Mouse (Mus musculus) neural tube, embryonic 15.5 days (tissue): Measurements from ENCODE around the gene Hoxd10. TPM values are rescaled to one million over a fixed set of nuclear protein-coding genes. Genes with fewer than 3 reads are reported as not detected.

ENCODE experiments used
- ATAC-seq: fragments of 200-750 bp; cut with Nextera tagmentation; 2 replicates; pipeline ENCODE4 v1.8.0; 2017; ENCODE audit warnings: mild to moderate bottlenecking, moderate TSS enrichment, moderate library complexity; ENCODE audit not compliant: low FRiP score
- H3K27ac ChIP-seq: fragments of 300-500 bp; sonication (generic); replicated peaks from 2 replicates; pipeline ENCODE4 v1.5.1; 2015; ENCODE audit warnings: mild to moderate bottlenecking, inconsistent platforms
- H3K27me3 ChIP-seq: fragments of 300-500 bp; sonication (generic); replicated peaks from 2 replicates; pipeline ENCODE4 v1.6.1; 2015; ENCODE audit warnings: inconsistent platforms
- H3K36me3 ChIP-seq: fragments of 300-500 bp; sonication (generic); 2 replicates; pipeline ENCODE4 v1.6.1; 2015; ENCODE audit warnings: inconsistent platforms
- H3K4me1 ChIP-seq: fragments of 300-500 bp; sonication (generic); 2 replicates; pipeline ENCODE4 v1.6.1; 2015; ENCODE audit warnings: inconsistent platforms
- H3K4me2 ChIP-seq: fragments of 300-500 bp; sonication (generic); 2 replicates; pipeline ENCODE4 v1.6.1; 2015; ENCODE audit warnings: inconsistent platforms, mild to moderate bottlenecking, moderate library complexity
- H3K4me3 ChIP-seq: fragments of 300-500 bp; sonication (generic); replicated peaks from 2 replicates; pipeline ENCODE4 v1.5.1; 2015; ENCODE audit warnings: mild to moderate bottlenecking, inconsistent platforms
- H3K9ac ChIP-seq: fragments of 300-500 bp; sonication (generic); replicated peaks from 2 replicates; pipeline ENCODE4 v1.6.1; 2015; ENCODE audit warnings: mild to moderate bottlenecking, inconsistent platforms
- H3K9me3 ChIP-seq: fragments of 300-500 bp; sonication (generic); replicated peaks from 2 replicates; pipeline ENCODE4 v1.6.1; 2016; ENCODE audit warnings: inconsistent platforms
- WGBS: fragments of 180-500 bp; shearing (Covaris S2); methylation state at CpG from one replicate; pipeline ENCODE4 v1.1.7; 2015; ENCODE audit warnings: mixed read lengths; 5-methylcytosine and 5-hydroxymethylcytosine counted together
- polyA plus RNA-seq: library from polyadenylated mRNA; unstranded; fragments of >200 nt; fragmentation: Nextera tagmentation; extraction: Ambion mirVana; gene quantifications from 2 replicates; pipeline ENCODE4 v1.2.1, GENCODE M21; 2015

The Hoxd10 gene
- polyA plus RNA-seq, 1 experiment from 2014 or later = 61.8 TPM

GRCm38 (mm10) chr2:74677106-74677505, 14.6 kb upstream of the Hoxd10 start:
- WGBS = 21% methylated on average over 2 of the region's 2 CpGs
- no peaks in the 10 kb centered on the region for H3K9me3 ChIP-seq
- no peak overlapping the region for H3K9ac ChIP-seq
- H3K4me1 ChIP-seq = peaks cover 21% of the 10 kb centered on the region
- no peak overlapping the region for H3K27ac ChIP-seq
- no peak overlapping the region for H3K4me3 ChIP-seq
- H3K36me3 ChIP-seq = no peaks in the 10 kb centered on the region
- H3K27me3 ChIP-seq = peaks cover 99% of the 10 kb centered on the region
- H3K4me2 ChIP-seq = no peak overlapping the region
- ATAC-seq = no peak

DNA sequence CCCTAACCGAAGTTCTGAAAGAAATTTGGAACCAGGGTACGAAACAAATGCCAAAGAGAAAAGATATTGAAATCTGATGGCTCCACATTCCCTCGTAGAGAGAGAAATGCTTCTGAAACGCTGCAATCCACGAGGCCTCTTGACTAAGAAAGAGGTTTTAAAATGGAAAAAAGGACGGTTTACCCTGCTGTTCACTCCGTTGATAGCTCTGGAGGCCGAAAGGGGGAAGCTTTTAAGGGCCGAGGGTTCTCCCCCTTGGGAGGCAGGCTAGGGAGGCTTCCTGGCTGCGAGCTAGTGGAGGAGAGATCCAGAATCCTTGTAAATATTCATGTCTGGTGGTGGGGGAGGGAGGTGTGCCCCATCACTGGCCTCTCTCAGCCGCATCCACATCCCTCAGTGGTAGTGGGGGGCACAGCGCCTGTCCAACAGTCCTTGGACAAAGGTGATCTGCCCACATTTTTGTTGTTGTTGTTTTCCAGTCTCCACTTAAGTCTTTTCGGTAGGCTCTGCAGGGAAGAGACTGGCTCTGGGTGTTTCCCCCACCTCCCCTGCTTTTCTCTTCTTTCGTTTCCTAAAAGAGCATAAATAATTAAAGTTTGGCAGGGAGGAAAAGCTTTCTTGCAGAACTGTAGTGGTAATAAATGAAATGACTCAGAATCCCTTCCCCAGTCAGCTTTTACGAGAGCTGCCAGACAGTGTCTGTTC, 12.7 kb upstream of the Hoxd10 start, which contains the start of gene Hoxd11:
TSS of gene Hoxd11 (plus strand) at position 667 of the 705 bp plus-strand sequence.
- H3K4me2 ChIP-seq = peak within 1 kb of the TSS; percentile 53
- WGBS = 3% methylated on average over 15 of the region's 15 CpGs
- H3K27me3 ChIP-seq = peaks cover 88% of the 10 kb centered on the region
- no peaks in the 10 kb centered on the region for H3K9me3 ChIP-seq
- peak within 1 kb of the TSS; percentile 81 for H3K27ac ChIP-seq
- H3K9ac ChIP-seq = peak within 1 kb of the TSS; percentile 15; the same call in 1 of the 2 replicates
- H3K4me1 ChIP-seq = peaks cover 21% of the 10 kb centered on the region
- H3K4me3 ChIP-seq = peak within 1 kb of the TSS; percentile 46
- no peaks in the 10 kb centered on the region for H3K36me3 ChIP-seq
- no peak for ATAC-seq

GRCm38 (mm10) chr2:74679596-74679971, 12.1 kb upstream of the Hoxd10 start:
- H3K4me2 ChIP-seq = peak overlapping the region; percentile 53
- ATAC-seq = no peak
- no peaks in the 10 kb centered on the region for H3K36me3 ChIP-seq
- peaks cover 88% of the 10 kb centered on the region for H3K27me3 ChIP-seq
- H3K9ac ChIP-seq = 0 out of 2 replicates have a peak overlapping the region, but pooled peaks have one; percentile 15
- H3K4me1 ChIP-seq = peaks cover 21% of the 10 kb centered on the region
- WGBS = 1% methylated on average over 26 of the region's 26 CpGs
- H3K9me3 ChIP-seq = no peaks in the 10 kb centered on the region
- peak overlapping the region; percentile 81 for H3K27ac ChIP-seq
- H3K4me3 ChIP-seq = peak overlapping the region; percentile 46

GRCm38 (mm10) chr2:74679980-74680379, 11.7 kb upstream of the Hoxd10 start:
- H3K27ac ChIP-seq = peak overlapping the region; percentile 81
- H3K36me3 ChIP-seq = no peaks in the 10 kb centered on the region
- peak overlapping the region; percentile 46 for H3K4me3 ChIP-seq
- under 1% methylated on average over 23 of the region's 23 CpGs for WGBS
- peak overlapping the region; percentile 53 for H3K4me2 ChIP-seq
- no peaks in the 10 kb centered on the region for H3K9me3 ChIP-seq
- H3K27me3 ChIP-seq = peaks cover 87% of the 10 kb centered on the region
- no peak for ATAC-seq
- H3K4me1 ChIP-seq = peaks cover 21% of the 10 kb centered on the region
- H3K9ac ChIP-seq = 0 out of 2 replicates have a peak overlapping the region, but pooled peaks have one; percentile 15

GRCm38 (mm10) chr2:74680561-74681398, 10.9 kb upstream of the Hoxd10 start:
- H3K27me3 ChIP-seq = peaks cover 85% of the 10 kb centered on the region
- H3K27ac ChIP-seq = peak overlapping the region; percentile 81
- ATAC-seq = no peak
- no peaks in the 10 kb centered on the region for H3K9me3 ChIP-seq
- 4% methylated on average over 21 of the region's 21 CpGs for WGBS
- peak overlapping the region; percentile 53 for H3K4me2 ChIP-seq
- H3K36me3 ChIP-seq = no peaks in the 10 kb centered on the region
- H3K4me3 ChIP-seq = peak overlapping the region; percentile 46
- peak overlapping the region; percentile 47; the same call in 1 of the 2 replicates for H3K9ac ChIP-seq
- H3K4me1 ChIP-seq = peaks cover 14% of the 10 kb centered on the region

- peak overlapping the region; percentile 53 for H3K4me2 ChIP-seq
- WGBS = under 1% methylated on average over 73 of the region's 78 CpGs
Observed at GRCm38 (mm10) chr2:74681594-74682531, 9.9 kb upstream of the Hoxd10 start.

GRCm38 (mm10) chr2:74682796-74683195, 8.9 kb upstream of the Hoxd10 start:
- Histone ChIP-seq H3K27ac (peak overlapping the region; percentile 81), H3K4me1 (peaks cover 14% of the 10 kb centered on the region), H3K36me3 (no peaks in the 10 kb centered on the region), H3K4me2 (peak overlapping the region; percentile 53), H3K9me3 (no peaks in the 10 kb centered on the region), H3K9ac (peak overlapping the region; percentile 47), H3K27me3 (peaks cover 74% of the 10 kb centered on the region), H3K4me3 (peak overlapping the region; percentile 46)
- no peak for ATAC-seq
- under 1% methylated on average over 45 of the region's 51 CpGs for WGBS

More at GRCm38 (mm10) chr2:74681594-74682531, 9.9 kb upstream of the Hoxd10 start:
- Histone ChIP-seq H3K4me3 (peak overlapping the region; percentile 46), H3K4me1 (peaks cover 14% of the 10 kb centered on the region), H3K36me3 (no peaks in the 10 kb centered on the region), H3K27me3 (peaks cover 77% of the 10 kb centered on the region), H3K9me3 (no peaks in the 10 kb centered on the region), H3K27ac (peak overlapping the region; percentile 81), H3K9ac (peak overlapping the region; percentile 47)
- ATAC-seq = peak; percentile 48

- no peak for ATAC-seq
- H3K9me3 ChIP-seq = no peaks in the 10 kb centered on the region
- H3K9ac ChIP-seq = 0 out of 2 replicates have a peak overlapping the region, but pooled peaks have one; percentile 26
- peaks cover 69% of the 10 kb centered on the region for H3K27me3 ChIP-seq
- peak overlapping the region; percentile 53 for H3K4me2 ChIP-seq
- WGBS = 2% methylated on average over 18 of the region's 18 CpGs
- peaks cover 14% of the 10 kb centered on the region for H3K4me1 ChIP-seq
- H3K27ac ChIP-seq = peak overlapping the region; percentile 81
- H3K4me3 ChIP-seq = peak overlapping the region; percentile 46
- no peaks in the 10 kb centered on the region for H3K36me3 ChIP-seq
Observed at GRCm38 (mm10) chr2:74683471-74683951, 8.2 kb upstream of the Hoxd10 start.

- peak overlapping the region; percentile 81; the same call in 1 of the 2 replicates for H3K27ac ChIP-seq
- no peak for ATAC-seq
- H3K4me3 ChIP-seq = peak overlapping the region; percentile 46
- peak overlapping the region; percentile 53 for H3K4me2 ChIP-seq
- H3K9me3 ChIP-seq = no peaks in the 10 kb centered on the region
- peaks cover 14% of the 10 kb centered on the region for H3K4me1 ChIP-seq
- H3K27me3 ChIP-seq = peaks cover 65% of the 10 kb centered on the region
- 0 out of 2 replicates have a peak overlapping the region, but pooled peaks have one; percentile 26 for H3K9ac ChIP-seq
- no peaks in the 10 kb centered on the region for H3K36me3 ChIP-seq
- 8% methylated on average over 12 of the region's 12 CpGs for WGBS
Observed at GRCm38 (mm10) chr2:74684106-74684505, 7.6 kb upstream of the Hoxd10 start.

GRCm38 (mm10) chr2:74685059-74685603, 6.6 kb upstream of the Hoxd10 start:
- Histone ChIP-seq H3K36me3 (no peaks in the 10 kb centered on the region), H3K4me3 (peak overlapping the region; percentile 15), H3K4me1 (peaks cover 14% of the 10 kb centered on the region), H3K9me3 (no peaks in the 10 kb centered on the region), H3K4me2 (peak overlapping the region; percentile 53), H3K27ac (no peak overlapping the region), H3K27me3 (peaks cover 58% of the 10 kb centered on the region), H3K9ac (no peak overlapping the region)
- ATAC-seq = no peak
- WGBS = 11% methylated on average over 4 of the region's 4 CpGs
